8 mouse cellular contexts compared by ENCODE assay signal in genomic region chr2:59346443-59346842, GRCm38 (mm10).
DNase-seq lines count a peak whose midpoint lies in the region; ATAC-seq and TF ChIP-seq lines count a peak whose summit lies in the region.

No protein-coding gene starts in this region.

- 82% methylated on average over 12 of the region's 12 CpGs for WGBS in hindbrain, embryonic 10.5 days
- WGBS in hindbrain, embryonic 12.5 days: 82% methylated on average over 12 of the region's 12 CpGs

- no peak for ATAC-seq in hindbrain, embryonic 12.5 days (ENCODE audit: low FRiP score)
- ATAC-seq in G1E (ENCODE audit: extremely low read depth, insufficient number of reproducible peaks, low FRiP score, poor library complexity, severe bottlenecking): no peak

- no peaks in the 10 kb centered on the region for H3K27me3 ChIP-seq in hindbrain, embryonic 10.5 days (ENCODE audit: insufficient read depth, poor library complexity, severe bottlenecking)
- no peaks in the 10 kb centered on the region for H3K27me3 ChIP-seq in hindbrain, embryonic 12.5 days
- H3K27me3 ChIP-seq in G1E (ENCODE audit: insufficient read depth, low read length): no peaks in the 10 kb centered on the region

- no peak overlapping the region for H3K9ac ChIP-seq in hindbrain, embryonic 12.5 days

- 0 out of 2 replicates have a peak overlapping the region, but pooled peaks have one; percentile 12 for H3K27ac ChIP-seq in hindbrain, embryonic 10.5 days
- no peak overlapping the region for H3K27ac ChIP-seq in hindbrain, embryonic 12.5 days

- H3K4me3 ChIP-seq in hindbrain, embryonic 10.5 days: no peak overlapping the region
- no peak overlapping the region for H3K4me3 ChIP-seq in hindbrain, embryonic 12.5 days
- H3K4me3 ChIP-seq in G1E (ENCODE audit: low read depth, low read length): peak overlapping the region; percentile 19; the same call in 1 of the 2 replicates

- no peak overlapping the region for H3K4me2 ChIP-seq in hindbrain, embryonic 12.5 days (replicated peaks)

- peaks cover 91% of the 10 kb centered on the region for H3K36me3 ChIP-seq in hindbrain, embryonic 10.5 days
- peaks cover 46% of the 10 kb centered on the region for H3K36me3 ChIP-seq in hindbrain, embryonic 12.5 days
- peaks cover 96% of the 10 kb centered on the region for H3K36me3 ChIP-seq in G1E (replicated peaks)

- TF ChIP-seq CTCF in G1E (IDR thresholded peaks at IDR 0.05; ENCODE audit: low read depth, low read length): no peak

- peaks cover 5% of the 10 kb centered on the region; the same call in 1 of the 2 replicates for H3K4me1 ChIP-seq in hindbrain, embryonic 10.5 days (replicated peaks)
- H3K4me1 ChIP-seq in hindbrain, embryonic 12.5 days: peaks cover 7% of the 10 kb centered on the region; the same call in 1 of the 2 replicates
- H3K4me1 ChIP-seq in G1E (ENCODE audit: insufficient read depth, low read depth, low read length): no peaks in the 10 kb centered on the region

- no peaks in the 10 kb centered on the region for H3K9me3 ChIP-seq in hindbrain, embryonic 10.5 days
- H3K9me3 ChIP-seq in hindbrain, embryonic 12.5 days (replicated peaks): no peaks in the 10 kb centered on the region
- no peaks in the 10 kb centered on the region for H3K9me3 ChIP-seq in G1E (replicated peaks)

- no peak for DNase-seq in hindbrain, embryonic 10.5 days (ENCODE audit: low spot score)
- no peak for DNase-seq in G1E (ENCODE audit: low spot score)
- peak; percentile 79 for DNase-seq in cerebellum, adult 9-11 months
- peak; percentile 80 for DNase-seq in layer of hippocampus, adult 9-11 months
- DNase-seq in ovary, postnatal 36 days (ENCODE audit: low spot score): no peak
- no peak for DNase-seq in right cerebral cortex, postnatal 36 days (ENCODE audit: low spot score in 2 of 2)
- no peak for DNase-seq in embryo, embryonic 10 days (ENCODE audit: low spot score)

Comparison
In these comparisons a context has a peak if more than half of its experiments do, and no peak if none do; other contexts are left out.
1. DNase-seq: peak in cerebellum, adult 9-11 months (single experiment) and layer of hippocampus, adult 9-11 months (single experiment); none in hindbrain, embryonic 10.5 days (single experiment), G1E (single experiment), ovary, postnatal 36 days (single experiment), right cerebral cortex, postnatal 36 days (0 of 2) and embryo, embryonic 10 days (single experiment).